Mouse (Mus musculus) left cerebral cortex, adult 2 months (tissue): Measurements from ENCODE around the gene Ndufaf3. TPM values are rescaled to one million over a fixed set of nuclear protein-coding genes. Genes with fewer than 3 reads are reported as not detected.

Experiments
- DNase-seq, 2 experiments: peaks; one replicate each; pipeline ENCODE4 v3.0.0; 2021 to 2022; ENCODE audit warnings: low spot score in 2 of 2, mixed read lengths in 1 of 2; ENCODE audit errors: extremely low spot score in 1 of 2
- H3K27ac ChIP-seq: fragments of 200-600 bp; 2 replicates; pipeline ENCODE4 v1.8.1; 2022
- H3K4me3 ChIP-seq: fragments of 200-600 bp; 2 replicates; pipeline ENCODE4 v1.8.1; 2022
- CTCF ChIP-seq: fragments of 200-600 bp; IDR thresholded peaks from 2 replicates; pipeline ENCODE4 v1.8.1; 2022; ENCODE audit warnings: antibody characterized with exemption, mild to moderate bottlenecking, moderate library complexity
- intact Hi-C: fragments of 180-260 bp; cut with DNase I; formaldehyde crosslinking; loops from one replicate; pipeline ENCODE4 v1.15.1; 2025
- microRNA-seq, 2 experiments: library from miRNA; unstranded; fragments of <30 nt; microRNA quantifications; one replicate each; pipeline ENCODE4 v1.2.0; 2021
- total RNA-seq, 2 experiments: library from RNA; stranded (reverse); gene quantifications; 2 replicates each; pipeline ENCODE4 v1.2.3; 2021

Gene Ndufaf3
- total RNA-seq, 2 experiments from 2014 or later, result 59.6 to 64.8 TPM

DNA sequence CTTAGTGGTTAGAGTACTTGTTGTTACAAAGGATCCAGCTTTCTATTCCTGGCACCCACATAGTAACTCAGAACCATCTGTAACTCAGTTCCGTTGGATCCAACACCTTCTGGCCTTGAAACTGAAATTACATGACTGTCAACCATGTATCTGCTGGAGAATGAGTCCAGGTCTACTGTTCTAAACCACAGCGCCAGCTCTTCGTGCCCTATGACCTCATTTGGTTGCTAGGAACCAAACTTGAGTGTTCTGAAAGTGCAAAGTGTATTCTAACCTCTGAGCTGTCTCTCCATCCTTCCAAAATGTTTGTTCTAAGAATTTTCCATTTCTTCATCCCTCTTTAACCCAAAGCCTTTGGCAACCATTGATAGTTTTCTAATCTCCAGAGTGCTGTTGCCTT lies 21.2 kb downstream of the Ndufaf3 start:
- H3K27ac ChIP-seq, result no peak overlapping the region

DNA sequence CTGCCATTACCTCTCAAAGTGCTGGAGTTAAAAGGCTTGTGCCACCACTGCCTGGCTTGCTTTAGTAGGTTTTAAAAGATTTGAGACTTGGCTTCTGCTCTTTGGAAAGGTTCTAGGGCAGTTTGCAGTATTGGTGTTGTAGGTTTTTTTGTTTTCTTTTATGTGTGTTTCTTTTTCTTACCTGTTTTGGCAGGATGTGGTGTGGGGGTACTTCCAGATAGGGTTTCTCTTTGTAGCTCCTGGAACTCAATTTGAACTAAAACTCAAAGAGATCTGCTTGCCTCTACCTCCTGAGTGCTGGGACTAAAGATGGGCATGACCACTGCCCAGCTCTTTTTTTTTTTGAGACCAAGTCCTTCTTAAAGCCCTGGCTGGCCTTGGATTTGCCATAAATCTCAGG lies 26.4 kb downstream of the Ndufaf3 start:
- H3K4me3 ChIP-seq, result no peak overlapping the region
- H3K27ac ChIP-seq, result no peak overlapping the region
- intact Hi-C loops, result loop anchor here (10.0 kb wide), 1 partner anchor 176 kb away; no protein-coding TSS in a partner anchor
- DNase-seq, result no peak
- no peak for TF ChIP-seq CTCF

More for the DNA sequence above, 21.2 kb downstream of the Ndufaf3 start:
- no peak for TF ChIP-seq CTCF
- no peak for DNase-seq
- intact Hi-C loops, result loop anchor here (10.0 kb wide), 1 partner anchor 181 kb away; no protein-coding TSS in a partner anchor
- no peak overlapping the region for H3K4me3 ChIP-seq

DNA sequence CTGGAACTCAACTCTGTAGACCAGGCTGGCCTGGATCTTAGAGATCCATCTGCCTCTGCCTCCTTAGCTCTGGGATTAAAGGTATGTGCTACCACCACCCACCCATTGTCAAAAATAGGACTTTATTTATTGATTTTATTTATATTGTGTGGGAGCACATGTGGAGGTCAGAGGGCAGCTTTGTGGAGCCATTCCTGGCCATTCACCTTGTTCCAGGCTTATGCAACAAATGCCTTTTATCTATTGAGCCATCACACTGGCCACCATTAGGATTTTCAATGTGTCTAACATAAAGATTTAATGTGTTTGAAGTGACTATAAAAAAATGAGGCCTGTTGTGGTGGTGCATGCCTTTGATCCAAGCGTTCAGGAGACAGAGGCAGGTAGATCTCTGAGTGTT lies 35.7 kb downstream of the Ndufaf3 start:
- TF ChIP-seq CTCF, result no peak
- Histone ChIP-seq H3K4me3 (no peak overlapping the region), H3K27ac (no peak overlapping the region)
- DNase-seq, result no peak
- intact Hi-C loops, result no loop called here

DNA sequence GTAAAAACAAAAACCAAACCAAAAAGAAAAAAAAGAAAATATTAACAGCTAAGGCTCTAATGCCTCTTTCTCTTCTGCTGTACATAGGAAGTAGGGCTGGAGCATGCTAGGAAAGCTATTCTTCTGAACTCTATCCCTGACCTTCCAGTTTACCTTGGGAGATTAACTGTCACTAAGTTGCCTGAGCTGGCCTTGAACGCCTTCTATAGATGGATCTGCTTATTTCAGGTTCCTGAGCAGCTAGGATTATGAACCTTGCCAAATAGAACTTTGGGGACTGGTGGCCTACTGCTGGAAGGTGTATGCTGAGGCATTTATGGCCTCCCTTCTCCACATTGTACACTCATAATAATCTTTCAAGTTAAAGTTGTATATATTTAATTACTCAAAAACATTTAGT lies 36.3 kb downstream of the Ndufaf3 start:
- H3K4me3 ChIP-seq, result no peak overlapping the region
- H3K27ac ChIP-seq, result no peak overlapping the region
- no peak for DNase-seq
- intact Hi-C loops, result no loop called here
- TF ChIP-seq CTCF, result no peak

DNA sequence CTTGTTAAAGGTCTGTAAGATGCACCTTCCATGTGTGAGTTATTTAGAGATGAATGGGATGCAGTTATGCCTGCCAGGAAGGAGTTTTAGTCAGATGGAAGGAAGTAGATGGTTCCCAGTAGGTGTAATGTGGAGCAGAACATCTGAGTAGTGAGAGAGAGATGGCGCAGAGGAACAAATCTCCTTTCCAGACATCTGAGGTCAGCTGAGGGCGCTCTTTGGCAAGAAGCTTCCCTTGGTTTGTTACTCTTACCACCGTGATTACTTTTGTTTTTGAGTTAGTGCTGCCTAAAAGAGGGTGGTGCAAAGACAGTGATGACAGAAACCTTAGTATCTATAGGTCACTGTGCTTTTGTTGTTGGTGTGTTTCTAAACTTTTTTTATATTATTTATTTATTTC lies 41.8 kb downstream of the Ndufaf3 start:
- no peak for DNase-seq
- intact Hi-C loops, result no loop called here
- no peak for TF ChIP-seq CTCF
- Histone ChIP-seq H3K27ac (no peak overlapping the region), H3K4me3 (no peak overlapping the region)

GRCm38 (mm10) chr9:108523341-108523740 lies 43.9 kb downstream of the Ndufaf3 start:
- no peak for DNase-seq
- no peak for TF ChIP-seq CTCF
- Histone ChIP-seq H3K27ac (no peak overlapping the region), H3K4me3 (no peak overlapping the region)
- intact Hi-C loops, result no loop called here

DNA sequence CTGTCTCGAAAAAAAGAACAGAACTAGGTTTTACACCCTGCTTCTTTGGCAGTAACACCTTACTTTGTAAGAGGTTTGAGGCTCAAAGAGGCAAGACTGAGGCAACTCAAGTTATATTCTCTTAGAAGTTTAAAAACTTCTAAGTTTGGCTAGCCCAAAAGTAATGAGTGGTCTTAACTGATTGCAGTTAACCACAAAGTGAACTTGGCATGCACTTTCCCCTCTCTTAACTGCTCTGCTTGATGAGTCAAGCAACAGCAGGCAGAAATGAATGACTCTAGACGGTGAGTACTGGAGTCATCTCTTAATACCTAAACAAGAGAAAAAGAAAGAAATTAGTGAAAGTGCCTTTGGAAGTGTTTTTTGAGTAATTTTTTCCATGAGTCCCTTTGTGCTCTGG lies 45.6 kb downstream of the Ndufaf3 start:
- DNase-seq, result no peak
- no peak for TF ChIP-seq CTCF
- intact Hi-C loops, result no loop called here
- Histone ChIP-seq H3K27ac (no peak overlapping the region), H3K4me3 (no peak overlapping the region)

- peak overlapping the region; percentile 99 for H3K27ac ChIP-seq
- peak overlapping the region; percentile 83 for H3K4me3 ChIP-seq
- DNase-seq, result peak in 1 of 2 experiments; percentile 39
- intact Hi-C loops, result loop anchor here (2.0 kb wide), 2 partner anchors 27 to 211 kb away; partner anchors contain the start of genes Rhoa, Tcta and Usp19
- no peak; the same call in 1 of the 2 replicates for TF ChIP-seq CTCF
These were observed 49.3 kb downstream of the Ndufaf3 start for GRCm38 (mm10) chr9:108517931-108518332.

GRCm38 (mm10) chr9:108517253-108517930 lies 49.8 kb downstream of the Ndufaf3 start:
- DNase-seq, result peak; percentile 78 to 85
- peak overlapping the region; percentile 99 for H3K27ac ChIP-seq
- no peak for TF ChIP-seq CTCF
- peak overlapping the region; percentile 83 for H3K4me3 ChIP-seq
- intact Hi-C loops, result loop anchor here (2.0 kb wide), 2 partner anchors 27 to 211 kb away; partner anchors contain the start of genes Rhoa, Tcta and Usp19

DNA sequence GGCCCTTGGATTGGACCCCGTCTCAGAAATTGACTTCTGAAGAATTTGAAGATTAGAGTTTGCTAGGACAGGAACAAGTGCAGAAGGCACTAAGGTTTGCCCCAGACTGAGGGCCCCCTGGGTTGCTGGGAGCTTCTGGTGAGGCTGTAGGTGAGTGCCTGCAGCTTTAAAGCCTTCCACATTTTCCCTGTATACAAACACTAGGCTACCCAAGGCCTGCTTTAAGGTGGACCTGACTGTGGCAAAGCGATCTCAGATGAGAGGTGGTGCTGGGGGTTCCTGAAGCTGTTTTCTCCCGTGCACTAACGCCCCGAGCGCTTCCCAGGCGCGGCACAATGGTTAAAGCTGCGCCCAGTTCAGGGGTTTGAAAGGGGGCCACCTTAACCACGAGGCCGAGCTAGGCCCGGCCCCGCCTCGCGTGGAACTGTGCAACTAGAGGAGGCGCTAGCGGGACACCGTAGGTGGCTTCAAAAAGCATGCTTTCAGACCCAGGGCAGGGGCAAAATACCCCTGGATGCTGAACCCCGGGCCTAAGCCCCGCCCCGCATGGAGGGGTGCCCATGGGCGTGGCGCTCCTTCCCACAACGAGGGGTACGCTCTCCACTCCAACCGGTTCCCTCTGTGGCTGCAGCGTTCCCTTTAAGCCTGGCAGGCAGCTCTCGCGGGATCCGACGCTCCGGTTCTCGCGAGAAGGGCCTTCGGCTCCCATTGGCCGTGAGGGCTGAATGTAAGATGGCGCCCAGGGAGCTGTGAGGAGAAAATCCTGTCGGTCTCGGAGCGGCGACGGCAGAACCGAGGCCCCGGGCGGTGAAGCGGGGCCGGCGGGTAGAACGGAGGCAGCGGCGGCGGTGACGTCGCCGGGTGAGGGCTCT lies 50.6 kb downstream of the Ndufaf3 start, which contains the start of gene Qrich1:
TSS of gene Qrich1 (plus strand) at position 427 of the 872 bp plus-strand sequence.
- peak; percentile 92 to 95 for DNase-seq
- Histone ChIP-seq H3K27ac (peak within 1 kb of the TSS; percentile 99), H3K4me3 (peak within 1 kb of the TSS; percentile 83)
- no peak; the same call in 1 of the 2 replicates for TF ChIP-seq CTCF
- intact Hi-C loops, result loop anchor here (2.0 kb wide), 2 partner anchors 26 to 210 kb away; partner anchors contain the start of genes Rhoa, Tcta and Usp19

Small RNA genes lying within 50 kb of the gene (microRNA-seq; reads per million reads assigned to microRNA genes)
- gene Gm24083 (0 to 1.2 reads per million in 2 experiments), gene Mir191 (0 reads per million in 2 experiments), gene Mir425 (693 to 723 reads per million in 2 experiments)

Other genes starting within 250 kb of the Ndufaf3 start
- 10 to 100 TPM; 90.0 to 94.1 TPM for gene Gpx1, start 228.5 kb downstream of the Ndufaf3 start, total RNA-seq
- gene Usp4, start 219.6 kb downstream of the Ndufaf3 start, total RNA-seq, result 100 to 1,000 TPM; 122 to 124 TPM
- 1 to 10 TPM; 2.0 to 3.3 TPM for gene 1700102P08Rik, start 174.6 kb downstream of the Ndufaf3 start, total RNA-seq
- under 1 TPM; 0.26 to 0.29 TPM for gene Ccdc36, start 138.9 kb downstream of the Ndufaf3 start, total RNA-seq
- not detected for gene BC048562, start 131.0 kb downstream of the Ndufaf3 start, total RNA-seq
- gene Ccdc71, start 106.9 kb downstream of the Ndufaf3 start, total RNA-seq, result 10 to 100 TPM; 31.3 to 44.6 TPM
- 10 to 100 TPM; 30.7 to 32.8 TPM for gene Klhdc8b, start 105.9 kb downstream of the Ndufaf3 start, total RNA-seq
- 10 to 100 TPM; 28.2 to 29.4 TPM for gene Lamb2, start 87.7 kb downstream of the Ndufaf3 start, total RNA-seq
- 100 to 1,000 TPM; 153 to 167 TPM for gene Usp19, start 76.8 kb downstream of the Ndufaf3 start, total RNA-seq
- 10 to 100 TPM; 75.3 to 78.0 TPM for gene Qars, start 59.7 kb downstream of the Ndufaf3 start, total RNA-seq
- 100 to 1,000 TPM; 140 to 155 TPM for gene Qrich1, start 50.6 kb downstream of the Ndufaf3 start, total RNA-seq
- 10 to 100 TPM; 53.5 to 54.1 TPM for gene Impdh2, start 7.1 kb downstream of the Ndufaf3 start, total RNA-seq
- 10 to 100 TPM; 93.1 to 94.2 TPM for gene Dalrd3, start 2.5 kb upstream of the Ndufaf3 start, total RNA-seq
- 100 to 1,000 TPM; 107 to 109 TPM for gene Wdr6, start 11.3 kb upstream of the Ndufaf3 start, total RNA-seq
- 10 to 100 TPM; 83.8 to 93.6 TPM for gene P4htm, start 30.2 kb upstream of the Ndufaf3 start, total RNA-seq
- gene Arih2, start 82.0 kb upstream of the Ndufaf3 start, total RNA-seq, result 10 to 100 TPM; 51.7 to 53.8 TPM
- 10 to 100 TPM; 11.5 to 12.3 TPM for gene Slc25a20, start 94.7 kb upstream of the Ndufaf3 start, total RNA-seq
- 10 to 100 TPM; 47.0 to 48.3 TPM for gene Prkar2a, start 121.9 kb upstream of the Ndufaf3 start, total RNA-seq
- 100 to 1,000 TPM; 143 to 164 TPM for gene Ip6k2, start 216.4 kb upstream of the Ndufaf3 start, total RNA-seq
- gene Nckipsd, start 240.9 kb upstream of the Ndufaf3 start, total RNA-seq, result 10 to 100 TPM; 64.7 to 68.0 TPM